Mouse (Mus musculus) cerebellum, adult 2 months (tissue): ENCODE measurements around the gene Gtf2f2.

Experiments used
- CTCF ChIP-seq: fragments of 200-500 bp; IDR thresholded peaks from 2 replicates; pipeline ENCODE4 v1.5.1; 2011; ENCODE audit warnings: low read depth, mild to moderate bottlenecking, control low read depth, low read length, moderate library complexity, borderline replicate concordance; ENCODE audit not compliant: insufficient read depth
- POLR2A ChIP-seq: fragments of 200-500 bp; IDR thresholded peaks from 2 replicates; pipeline ENCODE4 v1.6.1; 2011; ENCODE audit warnings: low read length, control low read depth, borderline replicate concordance; ENCODE audit not compliant: insufficient read depth

- TF ChIP-seq CTCF (no peak), POLR2A (no peak)
Measured at GRCm38 (mm10) chr14:75976107-75976506, 34.6 kb downstream of the Gtf2f2 start.
